Mouse (Mus musculus) ES-Bruce4 (cell line): ENCODE measurements around the gene BC049352.

ENCODE experiments used
- CTCF ChIP-seq: IDR thresholded peaks from one replicate; pipeline ENCODE4 v1.8.1; 2011; ENCODE audit warnings: low read depth, low read length
- EP300 ChIP-seq: IDR thresholded peaks from 2 replicates; pipeline ENCODE4 v1.6.1; 2011; ENCODE audit warnings: low read depth, low read length; ENCODE audit not compliant: insufficient read depth

GRCm38 (mm10) chr9:45280891-45281290 lies 99.1 kb downstream of the BC049352 start:
- TF ChIP-seq EP300 = no peak
- no peak for TF ChIP-seq CTCF
